Mouse (Mus musculus): ENCODE results near the gene Nuak1. TPM values are rescaled to one million over a fixed set of nuclear protein-coding genes. Genes with fewer than 3 reads are reported as not detected.
A peak's percentile ranks its signal among the peaks of the same experiment; 100 is the strongest.

The Nuak1 gene
- total and polyA plus RNA-seq, 2 experiments from 2014 or later, result 2.7 to 37.9 TPM

- Histone ChIP-seq H3K4me2 (ENCODE audit: low read depth, low read length, poor library complexity, severe bottlenecking) (peak overlapping the region; percentile 96), H3K27ac (ENCODE audit: low read depth, low read length) (peak overlapping the region; percentile 60), H3K9ac (replicated peaks; ENCODE audit: low read length, poor library complexity, severe bottlenecking) (peak overlapping the region; percentile 20; the same call in 1 of the 2 replicates), H3K27me3 (ENCODE audit: insufficient read depth, low read length) (no peaks in the 10 kb centered on the region), H3K4me1 (ENCODE audit: insufficient read depth, low read length) (peaks cover 7% of the 10 kb centered on the region; the same call in 1 of the 2 replicates), H3K4me3 (ENCODE audit: low read depth, low read length) (peak overlapping the region; percentile 86), H3K9me3 (ENCODE audit: low read length) (no peaks in the 10 kb centered on the region), H3K36me3 (ENCODE audit: insufficient read depth, low read length) (no peaks in the 10 kb centered on the region)
- ATAC-seq (ENCODE audit: low FRiP score) (no peak), DNase-seq (ENCODE audit: low spot score) (peak; percentile 79)
- TF ChIP-seq CTCF (IDR thresholded peaks at IDR 0.05), result no peak
- WGBS, result 26% methylated on average over 14 of the region's 14 CpGs
Measured at GRCm38 (mm10) chr10:84437166-84438048, 3.0 kb downstream of the Nuak1 start.

- Histone ChIP-seq H3K4me1 (ENCODE audit: insufficient read depth, low read length) (no peaks in the 10 kb centered on the region), H3K27ac (ENCODE audit: low read depth, low read length) (no peak overlapping the region), H3K36me3 (ENCODE audit: insufficient read depth, low read length) (no peaks in the 10 kb centered on the region), H3K4me2 (ENCODE audit: low read depth, low read length, poor library complexity, severe bottlenecking) (peak overlapping the region; percentile 24; the same call in 1 of the 2 replicates), H3K9ac (replicated peaks; ENCODE audit: low read length, poor library complexity, severe bottlenecking) (no peak overlapping the region), H3K27me3 (ENCODE audit: insufficient read depth, low read length) (no peaks in the 10 kb centered on the region), H3K9me3 (ENCODE audit: low read length) (no peaks in the 10 kb centered on the region), H3K4me3 (ENCODE audit: low read depth, low read length) (no peak overlapping the region)
- TF ChIP-seq CTCF (IDR thresholded peaks at IDR 0.05), result no peak
- ATAC-seq (ENCODE audit: low FRiP score), result no peak
- no peak for DNase-seq (ENCODE audit: low spot score)
- 60% methylated on average over 11 of the region's 11 CpGs for WGBS
Measured at GRCm38 (mm10) chr10:84435930-84436329, 4.5 kb downstream of the Nuak1 start.

GRCm38 (mm10) chr10:84433193-84433801 is 7.1 kb downstream of the Nuak1 start:
- TF ChIP-seq CTCF (IDR thresholded peaks at IDR 0.05), result no peak
- Histone ChIP-seq H3K9ac (replicated peaks; ENCODE audit: low read length, poor library complexity, severe bottlenecking) (no peak overlapping the region), H3K27ac (ENCODE audit: low read depth, low read length) (no peak overlapping the region), H3K4me3 (ENCODE audit: low read depth, low read length) (no peak overlapping the region), H3K27me3 (ENCODE audit: insufficient read depth, low read length) (no peaks in the 10 kb centered on the region), H3K4me2 (ENCODE audit: low read depth, low read length, poor library complexity, severe bottlenecking) (no peak overlapping the region), H3K36me3 (ENCODE audit: insufficient read depth, low read length) (no peaks in the 10 kb centered on the region), H3K9me3 (ENCODE audit: low read length) (no peaks in the 10 kb centered on the region), H3K4me1 (ENCODE audit: insufficient read depth, low read length) (no peaks in the 10 kb centered on the region)
- DNase-seq (ENCODE audit: low spot score) (no peak), ATAC-seq (ENCODE audit: low FRiP score) (no peak)
- WGBS, result 86% methylated on average over 21 of the region's 21 CpGs

- Histone ChIP-seq H3K27me3 (ENCODE audit: insufficient read depth, low read length) (no peaks in the 10 kb centered on the region), H3K27ac (ENCODE audit: low read depth, low read length) (no peak overlapping the region), H3K4me1 (ENCODE audit: insufficient read depth, low read length) (no peaks in the 10 kb centered on the region), H3K36me3 (ENCODE audit: insufficient read depth, low read length) (no peaks in the 10 kb centered on the region), H3K9me3 (ENCODE audit: low read length) (no peaks in the 10 kb centered on the region), H3K4me2 (ENCODE audit: low read depth, low read length, poor library complexity, severe bottlenecking) (no peak overlapping the region), H3K9ac (replicated peaks; ENCODE audit: low read length, poor library complexity, severe bottlenecking) (no peak overlapping the region), H3K4me3 (ENCODE audit: low read depth, low read length) (no peak overlapping the region)
- ATAC-seq (ENCODE audit: low FRiP score), result no peak
- WGBS, result 70% methylated on average over 7 of the region's 7 CpGs
- DNase-seq (ENCODE audit: low spot score), result no peak
- no peak for TF ChIP-seq CTCF (IDR thresholded peaks at IDR 0.05)
Measured at GRCm38 (mm10) chr10:84424374-84424773, 16.0 kb downstream of the Nuak1 start.

- no peak for DNase-seq (ENCODE audit: low spot score)
- no peaks in the 10 kb centered on the region for H3K27me3 ChIP-seq (ENCODE audit: insufficient read depth, low read length)
- TF ChIP-seq CTCF (IDR thresholded peaks at IDR 0.05), result no peak
- H3K4me1 ChIP-seq (ENCODE audit: insufficient read depth, low read length), result no peaks in the 10 kb centered on the region
- H3K27ac ChIP-seq (ENCODE audit: low read depth, low read length), result no peak overlapping the region
- WGBS, result 91% methylated on average over 5 of the region's 5 CpGs
- ATAC-seq (ENCODE audit: low FRiP score), result no peak
- no peak overlapping the region for H3K4me2 ChIP-seq (ENCODE audit: low read depth, low read length, poor library complexity, severe bottlenecking)
- no peaks in the 10 kb centered on the region for H3K36me3 ChIP-seq (ENCODE audit: insufficient read depth, low read length)
- H3K4me3 ChIP-seq (ENCODE audit: low read depth, low read length), result no peak overlapping the region
- H3K9ac ChIP-seq (replicated peaks; ENCODE audit: low read length, poor library complexity, severe bottlenecking), result no peak overlapping the region
- H3K9me3 ChIP-seq (ENCODE audit: low read length), result no peaks in the 10 kb centered on the region
Measured at GRCm38 (mm10) chr10:84423903-84424302, 16.5 kb downstream of the Nuak1 start.

GRCm38 (mm10) chr10:84420589-84420988 is 19.8 kb downstream of the Nuak1 start:
- H3K9ac ChIP-seq (replicated peaks; ENCODE audit: low read length, poor library complexity, severe bottlenecking), result no peak overlapping the region
- ATAC-seq (ENCODE audit: low FRiP score) (no peak), DNase-seq (ENCODE audit: low spot score) (no peak)
- no peaks in the 10 kb centered on the region for H3K4me1 ChIP-seq (ENCODE audit: insufficient read depth, low read length)
- no peak overlapping the region for H3K4me2 ChIP-seq (ENCODE audit: low read depth, low read length, poor library complexity, severe bottlenecking)
- no peaks in the 10 kb centered on the region for H3K27me3 ChIP-seq (ENCODE audit: insufficient read depth, low read length)
- H3K27ac ChIP-seq (ENCODE audit: low read depth, low read length), result no peak overlapping the region
- no peak overlapping the region for H3K4me3 ChIP-seq (ENCODE audit: low read depth, low read length)
- WGBS, result 96% methylated on average over 6 of the region's 6 CpGs
- H3K9me3 ChIP-seq (ENCODE audit: low read length), result no peaks in the 10 kb centered on the region
- no peaks in the 10 kb centered on the region for H3K36me3 ChIP-seq (ENCODE audit: insufficient read depth, low read length)
- no peak for TF ChIP-seq CTCF (IDR thresholded peaks at IDR 0.05)

Measured in midbrain, postnatal 0 days (tissue).